Mouse (Mus musculus): Measurements from ENCODE around the gene Nelfa.
"Not testable (repeated sequence)": the region's sequence is repeated elsewhere in the genome, so short reads cannot be mapped to it uniquely, and the experiment has no call there.

Nelfa gene

DNA sequence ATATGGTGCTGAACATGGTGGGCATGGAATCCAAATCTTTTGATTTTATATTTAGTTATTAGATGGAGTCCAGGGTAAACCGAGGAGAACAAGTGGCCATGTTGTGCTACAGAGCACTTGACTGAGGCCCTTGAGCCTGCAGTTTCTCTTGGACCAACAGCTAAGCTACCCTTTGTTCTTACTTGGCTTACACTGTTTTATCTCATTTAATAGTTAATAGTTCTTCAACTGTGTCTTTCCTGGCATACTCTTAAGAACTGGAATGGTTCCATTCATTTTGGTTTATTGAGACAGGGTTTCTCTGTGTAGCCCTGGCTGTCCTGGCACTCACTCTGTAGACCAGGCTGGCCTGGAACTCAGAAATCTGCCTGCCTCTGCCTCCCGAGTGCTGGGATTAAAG lies 19.6 kb downstream of the Nelfa start:
- DNase-seq: not testable (repeated sequence)

DNA sequence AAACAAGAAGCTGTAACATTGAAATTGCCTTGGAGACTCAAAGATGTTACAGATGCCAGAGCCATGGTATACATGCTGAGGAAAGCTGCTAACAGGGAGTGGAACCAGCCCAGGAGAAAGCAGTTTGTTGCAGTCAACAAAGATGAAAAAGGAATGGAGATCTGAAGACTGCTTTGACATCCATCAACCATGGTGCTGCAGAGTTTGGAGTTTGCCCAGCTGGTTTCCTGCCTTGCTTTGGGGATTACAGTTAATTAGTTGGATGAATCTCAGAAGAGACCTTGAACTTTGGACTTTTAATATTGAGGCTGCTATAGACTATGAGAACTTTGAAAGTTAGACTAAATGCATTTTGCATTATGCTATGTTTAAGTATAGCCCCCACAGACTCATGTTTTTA lies 21.2 kb downstream of the Nelfa start:
- DNase-seq: not testable (repeated sequence)

DNA sequence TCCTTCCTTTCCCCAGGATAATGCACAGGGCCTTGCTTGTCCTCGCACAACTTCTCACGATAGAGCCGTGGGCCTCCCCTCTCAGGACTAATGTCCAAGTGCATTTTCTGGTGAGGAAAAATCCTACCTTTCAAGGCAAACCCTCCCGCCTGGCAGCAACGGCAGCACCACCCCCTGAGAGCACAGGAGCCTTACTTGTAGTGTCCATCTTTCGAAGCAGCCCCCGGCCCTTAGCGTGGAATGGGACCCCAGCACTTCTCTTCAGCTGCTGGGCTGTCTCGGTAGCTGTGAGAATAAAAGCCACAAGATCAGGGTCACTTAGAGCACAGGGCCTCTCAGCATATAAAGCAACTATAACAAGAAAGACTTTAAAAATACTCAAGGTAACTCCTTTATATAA lies 33.0 kb downstream of the Nelfa start:
- no peak for DNase-seq

DNA sequence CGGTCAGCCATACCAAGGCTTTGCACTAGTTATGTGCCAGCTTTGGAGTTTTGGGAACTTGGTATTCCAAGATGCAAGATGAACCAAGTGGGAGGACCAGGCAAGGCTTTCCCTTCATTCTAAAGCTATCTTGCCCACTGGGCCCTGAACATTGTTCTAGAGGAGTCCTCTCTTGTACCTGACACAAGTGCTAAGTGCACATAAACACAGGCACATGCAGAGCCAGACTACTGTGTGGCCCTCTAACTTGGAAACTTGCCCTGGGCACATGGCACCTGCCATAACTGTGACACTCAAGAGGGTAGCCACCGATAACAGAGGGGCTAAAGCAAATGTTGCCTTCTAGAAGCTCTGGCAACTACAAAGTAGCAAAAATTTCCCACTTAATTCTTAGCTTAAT lies 33.5 kb downstream of the Nelfa start:
- no peak for DNase-seq

DNA sequence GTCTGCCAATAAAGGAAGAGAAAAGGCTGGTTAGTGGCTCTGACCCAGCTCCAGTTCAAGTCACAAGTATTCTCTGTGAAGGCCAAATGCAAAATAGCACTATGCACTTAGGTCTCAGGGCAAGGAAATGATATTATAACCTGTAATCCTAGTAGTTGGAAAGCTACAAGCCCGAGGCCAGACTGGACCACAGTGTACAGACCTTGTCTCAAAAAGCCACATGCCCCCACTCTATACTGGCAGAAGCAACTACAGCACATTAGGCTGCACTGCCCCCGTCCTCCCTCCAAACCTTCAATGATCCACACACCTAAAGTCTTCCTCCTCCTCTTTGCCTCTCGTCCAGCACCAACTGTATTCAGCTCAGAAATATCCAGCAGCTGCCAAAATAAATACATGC lies 34.9 kb downstream of the Nelfa start:
- no peak for DNase-seq

DNA sequence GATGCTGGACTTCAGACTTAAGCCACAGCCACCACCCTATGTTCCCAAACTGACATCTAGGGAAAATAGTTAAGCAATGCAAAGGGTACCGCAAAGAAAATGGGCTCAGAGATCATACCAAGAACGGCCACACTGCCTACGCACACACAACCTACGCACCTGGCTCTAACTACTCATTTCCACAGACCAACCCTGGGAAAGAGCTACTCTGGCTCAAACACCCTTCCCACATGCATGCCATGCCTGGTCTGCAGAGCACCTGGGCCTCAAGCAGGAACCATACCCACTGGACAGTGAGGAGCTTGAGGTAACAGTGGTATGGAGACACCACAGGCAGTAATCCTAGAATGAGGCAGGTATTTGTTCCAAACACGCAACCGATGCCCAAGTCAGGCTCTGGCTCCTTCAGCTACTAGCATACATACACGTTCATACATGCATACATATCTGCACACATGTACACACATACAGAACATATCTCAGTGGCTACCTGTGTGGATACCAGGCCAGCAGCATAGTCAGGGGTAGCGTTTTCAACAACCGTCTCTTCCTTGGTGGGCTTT lies 35.4 kb downstream of the Nelfa start:
- no peak for DNase-seq

DNA sequence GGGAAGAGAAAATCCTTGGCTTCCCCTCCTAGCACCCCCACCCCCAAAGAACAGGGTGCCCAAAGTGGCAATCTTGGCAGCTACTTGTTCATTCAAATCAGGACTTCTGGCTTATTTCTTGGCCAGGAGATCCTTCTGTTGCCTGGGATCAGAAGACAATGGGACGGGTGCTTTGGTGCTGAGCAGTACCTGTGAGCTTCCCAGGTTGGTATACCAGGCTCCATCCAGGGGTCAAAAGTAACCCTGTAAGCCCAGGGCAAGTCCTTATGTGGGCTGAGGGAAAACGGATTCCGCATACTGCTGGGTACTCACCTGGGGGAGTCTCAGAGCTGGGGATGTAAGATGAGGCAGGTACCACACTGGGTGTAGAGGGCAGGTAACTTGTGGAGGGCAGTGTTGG lies 36.1 kb downstream of the Nelfa start:
- no peak for DNase-seq

DNA sequence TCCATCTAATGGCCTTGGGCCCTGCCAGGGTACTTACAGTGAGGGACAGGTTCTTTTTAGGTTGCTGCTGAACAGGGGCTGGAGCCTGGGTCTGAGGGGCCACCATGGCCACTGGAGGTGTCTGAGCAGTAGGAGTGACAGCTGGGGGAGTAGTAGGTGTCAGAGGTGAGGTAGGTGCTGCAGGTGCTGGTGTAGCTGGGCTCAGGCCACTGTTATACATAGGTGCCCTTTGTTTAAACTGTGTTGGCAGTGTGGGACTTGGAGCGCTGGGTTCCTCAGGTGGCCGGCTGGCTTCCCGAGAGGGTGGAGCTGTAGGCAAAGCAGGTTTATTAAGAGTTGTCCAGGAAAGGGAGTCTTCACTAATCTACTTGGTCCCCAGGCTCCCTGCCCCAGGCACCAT lies 37.0 kb downstream of the Nelfa start:
- DNase-seq: no peak

DNA sequence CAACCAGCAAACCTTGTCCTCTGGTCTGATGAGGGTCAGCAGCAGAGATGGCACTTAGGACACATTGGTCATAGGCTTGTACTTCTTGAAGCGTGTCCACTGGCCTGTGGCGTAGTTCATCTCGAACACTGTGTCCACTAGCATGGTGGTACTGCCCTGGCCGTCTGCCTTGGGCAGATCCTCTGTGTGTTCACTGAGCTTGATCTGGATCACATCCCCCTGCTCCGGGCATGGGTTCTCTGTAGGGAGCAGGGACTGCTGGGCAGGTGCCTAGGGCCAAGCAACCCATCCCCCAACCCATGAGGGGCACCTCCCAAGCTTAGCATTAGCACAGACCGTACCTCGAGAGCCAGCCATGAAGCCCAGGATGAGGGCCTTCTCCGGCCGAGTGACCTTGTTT lies 37.5 kb downstream of the Nelfa start:
- no peak for DNase-seq

DNA sequence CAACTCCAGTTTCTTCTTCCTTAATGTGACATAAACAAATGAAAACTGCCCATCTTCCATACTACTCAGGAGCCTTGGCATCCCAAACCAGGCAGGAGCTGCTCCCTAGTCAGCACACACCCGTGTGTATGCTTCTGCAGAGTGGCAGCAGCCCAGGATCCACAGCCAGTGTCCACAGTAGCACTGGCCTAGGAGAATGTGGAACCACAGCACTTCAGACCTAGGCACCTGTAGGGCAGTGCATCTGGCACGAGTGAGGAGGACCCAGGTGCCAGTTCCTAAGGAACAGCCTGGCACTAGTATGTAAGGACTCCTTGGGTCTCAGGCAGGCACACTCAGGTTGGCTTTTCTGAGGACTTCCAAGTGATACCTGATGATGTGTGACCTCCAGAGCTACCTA lies 39.1 kb downstream of the Nelfa start:
- DNase-seq: no peak

DNA sequence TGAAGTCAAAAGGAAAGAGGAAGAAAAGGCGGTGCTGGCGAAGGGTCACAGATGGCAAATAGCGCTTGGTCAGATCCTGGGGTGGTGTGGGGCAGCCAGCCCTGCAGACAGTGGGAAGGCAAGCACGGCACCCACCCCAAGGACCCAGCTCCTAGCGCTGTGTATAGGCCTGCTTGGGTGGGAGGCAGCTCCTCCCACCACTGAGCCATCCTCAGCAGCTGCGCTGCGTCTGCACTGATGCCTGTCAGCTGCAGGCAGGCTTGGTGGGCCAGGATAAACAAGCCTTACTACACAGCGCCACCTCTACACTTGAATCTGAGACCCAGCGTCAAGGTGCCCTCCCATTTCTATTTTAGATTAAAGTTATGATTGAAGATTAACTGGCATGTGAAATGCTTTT lies 41.1 kb downstream of the Nelfa start:
- no peak for DNase-seq

DNA sequence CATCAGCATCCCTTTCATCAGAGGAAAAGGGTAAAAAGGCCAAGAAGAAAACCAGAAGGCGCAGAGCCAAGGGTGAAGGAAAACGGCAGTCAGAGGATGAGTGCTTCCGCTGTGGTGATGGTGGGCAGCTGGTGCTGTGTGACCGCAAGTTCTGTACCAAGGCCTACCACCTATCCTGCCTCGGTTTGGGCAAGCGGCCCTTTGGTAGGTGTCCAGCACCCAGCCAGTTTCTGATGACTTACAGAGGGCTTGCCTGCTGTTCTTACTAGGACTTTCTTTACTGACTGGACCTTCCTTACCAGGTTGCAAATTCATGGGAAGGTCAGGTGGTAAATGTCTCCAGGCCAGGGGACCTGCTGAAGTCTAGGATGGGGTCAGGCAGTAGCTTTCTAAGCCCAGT lies 42.8 kb downstream of the Nelfa start:
- no peak for DNase-seq

DNA sequence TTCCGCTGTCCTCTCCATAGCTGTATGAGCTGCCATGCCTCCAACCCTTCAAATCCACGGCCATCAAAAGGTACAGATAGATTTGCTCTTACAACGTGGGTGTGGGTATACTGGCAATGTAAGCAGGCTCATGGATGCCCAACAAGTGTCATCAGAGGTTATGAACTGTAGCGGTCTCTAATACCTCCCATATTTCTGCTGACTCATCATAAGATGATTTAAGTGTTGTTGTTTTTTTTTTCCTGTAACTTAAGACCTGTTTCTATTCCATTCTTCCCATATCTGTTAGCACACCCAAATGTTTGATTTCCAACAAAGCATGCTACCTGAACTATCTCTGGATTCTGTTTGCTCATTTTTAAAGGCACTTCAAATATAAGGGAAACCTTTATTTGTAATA lies 55.1 kb downstream of the Nelfa start:
- no peak for DNase-seq

DNA sequence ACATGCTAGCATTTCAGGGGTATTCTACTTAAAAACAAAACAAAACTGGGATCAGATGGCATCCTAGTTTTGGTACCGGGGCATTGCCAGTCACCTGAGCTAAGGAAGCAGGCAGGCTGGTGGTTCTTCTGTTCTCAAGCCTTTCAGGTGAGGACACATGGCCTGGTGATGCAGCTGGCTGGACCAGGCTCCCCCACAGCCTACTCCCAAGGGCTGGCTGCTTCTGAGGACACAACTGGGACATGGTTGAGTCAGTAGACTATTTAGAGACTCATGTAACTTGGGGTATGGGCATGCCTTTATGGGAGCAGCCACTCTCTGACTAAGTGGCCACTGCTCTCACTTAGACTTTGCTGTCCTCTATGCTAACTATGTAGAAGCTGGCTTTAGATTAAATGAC lies 60.7 kb downstream of the Nelfa start:
- no peak for DNase-seq

DNA sequence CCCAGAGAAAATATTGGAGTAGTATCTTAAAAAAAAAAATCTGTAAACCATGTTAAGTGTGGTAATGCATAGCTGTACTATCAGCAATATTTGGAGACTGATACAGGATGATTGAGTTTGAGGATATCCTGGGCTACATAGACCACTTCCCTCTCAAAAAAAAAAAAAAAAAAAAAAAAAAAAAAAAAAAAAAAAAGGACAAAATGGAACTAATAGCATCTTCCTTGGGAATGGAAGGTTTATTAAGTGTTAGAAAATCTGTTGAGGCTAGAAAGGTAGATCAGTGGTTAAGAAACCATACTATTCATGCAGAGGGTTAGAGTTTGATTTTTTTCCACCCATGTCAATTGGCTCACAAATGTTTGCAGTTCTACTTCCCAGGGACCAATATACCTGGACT lies 78.5 kb downstream of the Nelfa start:
- DNase-seq: no peak

DNA sequence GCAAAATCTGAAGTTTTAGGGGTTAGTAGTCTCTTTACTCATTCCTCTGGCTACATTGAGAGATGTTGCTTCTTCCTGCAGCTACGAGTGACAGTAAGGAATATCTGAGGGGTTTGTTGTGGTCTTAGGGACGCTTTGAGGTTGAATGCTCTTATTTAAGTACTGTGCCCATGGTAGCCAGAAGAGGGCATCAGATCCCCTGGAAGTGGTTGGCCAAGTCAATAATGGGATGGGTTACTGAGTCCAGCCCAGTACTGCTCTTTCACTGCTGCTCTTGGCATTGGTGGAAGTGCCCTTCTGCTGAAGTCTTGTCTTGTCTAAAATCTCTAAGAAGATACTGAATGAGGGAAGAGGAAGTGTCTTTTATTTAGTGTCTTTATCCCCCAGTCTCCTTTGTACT lies 82.2 kb downstream of the Nelfa start:
- peak; percentile 10 for DNase-seq

DNA sequence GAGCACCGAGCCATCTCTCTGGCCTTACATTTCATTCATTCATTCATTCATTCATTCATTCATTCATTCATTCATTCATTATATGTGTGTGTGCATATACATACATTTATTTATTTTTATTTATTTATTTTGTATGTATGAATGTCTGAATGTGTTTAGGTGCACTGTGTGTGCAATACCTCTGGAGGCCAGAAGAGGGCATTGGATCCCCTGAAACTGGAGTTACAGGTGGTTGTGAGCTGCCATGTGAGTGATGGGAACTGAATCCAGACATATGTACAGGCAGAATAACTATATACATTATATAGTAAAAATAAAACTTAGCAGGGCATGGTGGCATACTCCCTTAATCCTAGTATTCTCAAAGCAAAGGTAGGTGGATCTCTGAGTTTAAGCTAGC lies 83.1 kb downstream of the Nelfa start:
- no peak for DNase-seq

DNA sequence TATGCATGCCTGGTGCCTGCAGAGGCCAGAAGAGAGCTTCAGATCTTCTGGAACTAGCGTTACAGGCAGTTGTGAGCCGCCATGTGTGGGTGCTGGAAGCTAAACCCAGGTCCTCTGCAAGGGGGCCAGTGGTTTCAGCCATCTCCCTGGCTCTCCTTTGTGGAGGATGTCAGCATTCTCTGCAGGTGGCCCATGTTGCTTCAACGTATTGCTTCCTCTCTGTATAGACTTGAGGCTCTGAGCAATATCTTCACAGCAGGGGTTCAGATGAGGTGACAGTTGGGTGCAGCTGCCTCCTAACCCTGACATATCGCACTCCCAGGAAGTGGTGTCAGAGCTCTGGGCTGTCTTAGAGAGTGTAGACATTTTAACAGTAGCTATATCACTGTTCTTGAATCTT lies 84.7 kb downstream of the Nelfa start:
- DNase-seq: no peak

Measured in lung, postnatal 36 days (tissue).